Mouse (Mus musculus) MEL (cell line): ENCODE measurements at regions not wholly inside any gene's neighbourhood (a gene's known extent, or its start where the extent isn't known, plus 50 kb on each side); places are given as distances from the start of the nearest gene placed in this dataset.

Experiments used
- DNase-seq: peaks from one replicate; pipeline ENCODE4 v3.0.0; 2011; ENCODE audit warnings: low read depth, low spot score
- H3K27ac ChIP-seq: 2 replicates; pipeline ENCODE4 v1.5.1; 2012; ENCODE audit warnings: low read depth, mild to moderate bottlenecking, control low read depth, low read length, moderate library complexity; ENCODE audit not compliant: control insufficient read depth
- H3K27me3 ChIP-seq, 2 experiments: fragments of 150-350 bp in 1 of 2; sonication (generic) in 1 of 2; 2 replicates each; pipeline ENCODE4 v1.6.1; 2012; ENCODE audit warnings: low read length in 2 of 2, mild to moderate bottlenecking in 2 of 2, improper control_type of control experiment in 1 of 2, moderate library complexity in 1 of 2; ENCODE audit not compliant: insufficient read depth in 2 of 2, control insufficient read depth in 1 of 2
- H3K36me3 ChIP-seq, 2 experiments: 2 replicates each; pipeline ENCODE4 v1.6.1; 2012 to 2014; ENCODE audit warnings: low read length in 2 of 2, improper control_type of control experiment in 1 of 2, inconsistent platforms in 1 of 2, mild to moderate bottlenecking in 1 of 2; ENCODE audit not compliant: insufficient read depth in 2 of 2, control insufficient read depth in 1 of 2
- H3K4me1 ChIP-seq, 2 experiments: fragments of 150-350 bp in 1 of 2; sonication (generic) in 1 of 2; 2 replicates each; pipeline ENCODE4 v1.6.1; 2012; ENCODE audit warnings: low read length in 2 of 2, improper control_type of control experiment in 1 of 2, mild to moderate bottlenecking in 1 of 2; ENCODE audit not compliant: insufficient read depth in 2 of 2, control insufficient read depth in 1 of 2
- H3K4me3 ChIP-seq, 2 experiments: fragments of 150-350 bp in 1 of 2; sonication (generic) in 1 of 2; 2 replicates each; pipeline ENCODE4 v1.5.1; 2012; ENCODE audit warnings: low read depth in 2 of 2, low read length in 2 of 2, mild to moderate bottlenecking in 2 of 2, moderate library complexity in 2 of 2, control low read depth in 1 of 2, improper control_type of control experiment in 1 of 2; ENCODE audit not compliant: control insufficient read depth in 1 of 2, insufficient read depth in 1 of 2
- H3K79me2 ChIP-seq: 2 replicates; pipeline ENCODE4 v1.6.1; 2012; ENCODE audit warnings: mild to moderate bottlenecking, low read length, moderate library complexity; ENCODE audit not compliant: control insufficient read depth, poor library complexity, insufficient read depth
- H3K9ac ChIP-seq: 2 replicates; pipeline ENCODE4 v1.6.1; 2012; ENCODE audit warnings: low read depth, mild to moderate bottlenecking, control low read depth, low read length, moderate library complexity; ENCODE audit not compliant: control insufficient read depth, poor library complexity, severe bottlenecking
- H3K9me3 ChIP-seq: fragments of 150-350 bp; sonication (generic); replicated peaks from 2 replicates; pipeline ENCODE4 v1.6.1; 2012; ENCODE audit warnings: mild to moderate bottlenecking, low read length, improper control_type of control experiment, moderate library complexity; ENCODE audit not compliant: insufficient read depth
- BHLHE40 ChIP-seq: IDR thresholded peaks from 2 replicates; pipeline ENCODE4 v1.6.1; 2012; ENCODE audit warnings: low read depth, mild to moderate bottlenecking, inconsistent platforms, low read length, improper control_type of control experiment, borderline replicate concordance
- CTCF ChIP-seq, 3 experiments: IDR thresholded peaks in 2 of 3; conservative IDR thresholded peaks in 1 of 3; 2 replicates each; pipeline ENCODE4 v1.5.1; 2011 to 2012; ENCODE audit warnings: low read length in 3 of 3, low read depth in 2 of 3, mild to moderate bottlenecking in 2 of 3, improper control_type of control experiment in 1 of 3, inconsistent platforms in 1 of 3, mixed read lengths in 1 of 3, moderate library complexity in 1 of 3; ENCODE audit not compliant: control insufficient read depth in 1 of 3, insufficient read depth in 1 of 3, poor library complexity in 1 of 3, severe bottlenecking in 1 of 3
- ELF1 ChIP-seq: IDR thresholded peaks from 2 replicates; pipeline ENCODE4 v1.6.1; 2014; ENCODE audit warnings: low read depth, mild to moderate bottlenecking, inconsistent platforms, low read length, improper control_type of control experiment, moderate library complexity
- GABPA ChIP-seq: IDR thresholded peaks from 2 replicates; pipeline ENCODE4 v1.6.1; 2012; ENCODE audit warnings: low read depth, mild to moderate bottlenecking, inconsistent platforms, low read length, improper control_type of control experiment, moderate library complexity
- HCFC1 ChIP-seq: IDR thresholded peaks from 2 replicates; pipeline ENCODE4 v1.6.1; 2012; ENCODE audit warnings: low read depth, mild to moderate bottlenecking, inconsistent platforms, low read length, improper control_type of control experiment, moderate library complexity
- JUND ChIP-seq: IDR thresholded peaks from 2 replicates; pipeline ENCODE4 v1.6.1; 2011; ENCODE audit warnings: low read depth, mild to moderate bottlenecking, improper control_type of control experiment, low read length
- KAT2A ChIP-seq: conservative IDR thresholded peaks from 2 replicates; pipeline ENCODE4 v1.6.1; 2012; ENCODE audit warnings: low read depth, low read length, improper control_type of control experiment, inconsistent platforms
- MYB ChIP-seq: IDR thresholded peaks from 2 replicates; pipeline ENCODE4 v1.6.1; 2011; ENCODE audit warnings: mild to moderate bottlenecking, low read depth, low read length, improper control_type of control experiment
- RAD21 ChIP-seq: IDR thresholded peaks from 2 replicates; pipeline ENCODE4 v1.6.1; 2011; ENCODE audit warnings: mild to moderate bottlenecking, low read depth, low read length, improper control_type of control experiment
- RCOR1 ChIP-seq: IDR thresholded peaks from 2 replicates; pipeline ENCODE4 v1.6.1; 2012; ENCODE audit warnings: low read depth, mild to moderate bottlenecking, inconsistent platforms, low read length, improper control_type of control experiment
- TCF12 ChIP-seq: IDR thresholded peaks from 2 replicates; pipeline ENCODE4 v1.6.1; 2014; ENCODE audit warnings: low read depth, mild to moderate bottlenecking, inconsistent platforms, low read length, improper control_type of control experiment, moderate library complexity
- UBTF ChIP-seq: IDR thresholded peaks from 2 replicates; pipeline ENCODE4 v1.6.1; 2012; ENCODE audit warnings: low read depth, mild to moderate bottlenecking, inconsistent platforms, low read length, improper control_type of control experiment, moderate library complexity, borderline replicate concordance; ENCODE audit not compliant: insufficient read depth
- ZC3H11A ChIP-seq: IDR thresholded peaks from 2 replicates; pipeline ENCODE4 v1.6.1; 2012; ENCODE audit warnings: low read depth, mild to moderate bottlenecking, inconsistent platforms, low read length, improper control_type of control experiment
- ZKSCAN1 ChIP-seq: IDR thresholded peaks from 2 replicates; pipeline ENCODE4 v1.6.1; 2012; ENCODE audit warnings: low read depth, mild to moderate bottlenecking, inconsistent platforms, low read length, improper control_type of control experiment, moderate library complexity

DNA sequence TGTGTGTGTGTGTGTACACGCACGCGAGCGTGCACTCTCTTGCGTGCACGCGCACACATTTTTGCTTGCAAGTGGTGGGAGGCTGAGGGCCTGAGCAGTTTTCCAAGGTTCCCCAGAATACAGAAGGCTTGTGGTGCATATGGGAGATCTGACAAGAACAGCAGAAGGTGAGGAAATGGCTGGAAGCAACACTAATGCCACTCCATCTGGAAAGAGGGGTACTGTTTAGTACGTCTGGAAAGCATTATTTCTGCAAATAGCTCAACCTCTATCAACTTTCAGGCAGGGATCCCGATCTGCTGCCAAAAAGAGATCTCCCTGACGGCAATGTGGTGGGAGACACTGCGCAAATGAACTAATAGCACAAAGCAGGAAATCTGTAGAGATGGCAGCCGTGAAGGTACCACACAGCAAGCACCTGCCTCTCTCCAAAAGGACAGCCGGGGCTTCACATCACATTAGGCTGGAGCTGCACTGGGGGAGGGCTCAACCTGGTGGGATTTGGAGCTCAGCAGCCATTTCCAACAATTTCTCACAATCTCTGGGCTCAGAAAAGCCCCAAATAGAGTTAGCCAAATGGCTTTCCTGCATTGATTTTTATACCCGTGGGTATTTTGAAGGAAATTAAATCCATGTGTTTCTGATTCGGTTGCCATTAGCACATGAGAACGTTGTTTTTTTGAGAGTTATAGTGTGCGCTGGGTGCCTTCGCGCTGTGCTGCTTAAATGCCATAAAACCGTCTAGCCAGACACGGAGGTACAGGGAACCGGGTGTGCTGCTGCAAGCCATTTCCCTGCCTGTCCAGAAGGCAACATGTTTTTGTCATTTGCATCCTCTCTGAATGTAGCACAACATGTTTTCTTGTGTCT is 780.6 kb upstream of the Car8 start:
- Histone ChIP-seq H3K27me3 (no peaks in the 10 kb centered on the region; a peak in 1 of 4 replicates), H3K9me3 (no peaks in the 10 kb centered on the region), H3K4me3 (no peak overlapping the region), H3K36me3 (no peaks in the 10 kb centered on the region), H3K4me1 (no peaks in the 10 kb centered on the region), H3K27ac (no peak overlapping the region), H3K79me2 (no peaks in the 10 kb centered on the region), H3K9ac (no peak overlapping the region)
- no peak for TF ChIP-seq JUND
- DNase-seq, result no peak

DNA sequence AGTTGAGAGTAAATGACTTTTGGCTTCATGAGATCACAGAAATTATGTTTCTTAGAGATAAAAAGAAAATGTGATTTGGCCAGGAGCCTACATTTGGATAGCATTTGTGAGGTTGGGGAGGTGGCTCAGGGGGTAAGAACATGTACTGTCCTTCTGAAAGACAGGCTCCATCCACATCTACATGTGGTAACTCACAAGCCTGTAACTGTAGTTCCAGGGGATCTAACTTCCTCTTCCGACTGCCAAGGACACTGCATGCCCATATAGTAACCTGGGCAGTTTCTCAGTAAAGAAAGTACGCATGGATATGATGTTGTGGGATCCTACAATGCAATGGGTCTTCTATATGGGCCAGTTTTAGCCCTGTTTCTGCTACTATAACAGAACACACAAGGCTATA is 779.4 kb upstream of the Car8 start:
- no peaks in the 10 kb centered on the region; a peak in 1 of 4 replicates for H3K27me3 ChIP-seq
- H3K4me1 ChIP-seq, result no peaks in the 10 kb centered on the region
- no peak for DNase-seq
- no peak overlapping the region for H3K27ac ChIP-seq
- H3K36me3 ChIP-seq, result no peaks in the 10 kb centered on the region
- H3K79me2 ChIP-seq, result no peaks in the 10 kb centered on the region
- no peak for TF ChIP-seq MYB
- no peak for TF ChIP-seq TCF12
- no peak for TF ChIP-seq UBTF
- no peak for TF ChIP-seq HCFC1
- TF ChIP-seq RCOR1, result no peak
- no peak for TF ChIP-seq ZKSCAN1
- no peak for TF ChIP-seq ELF1
- TF ChIP-seq KAT2A, result no peak
- no peak for TF ChIP-seq GABPA
- TF ChIP-seq CTCF (IDR thresholded peaks at IDR 0.05 in 2 of 3, conservative IDR thresholded peaks at IDR 0.05 in 1 of 3; ENCODE audit: control insufficient read depth in 1 of 3, insufficient read depth in 1 of 3, low read depth in 2 of 3, low read length in 3 of 3, poor library complexity in 1 of 3, severe bottlenecking in 1 of 3), result no peak
- H3K9ac ChIP-seq, result no peak overlapping the region
- no peaks in the 10 kb centered on the region for H3K9me3 ChIP-seq
- no peak overlapping the region for H3K4me3 ChIP-seq

GRCm38 (mm10) chr4:9016504-9017040 is 777.7 kb upstream of the Car8 start:
- Histone ChIP-seq H3K4me3 (no peak overlapping the region), H3K4me1 (no peaks in the 10 kb centered on the region), H3K9ac (no peak overlapping the region), H3K27ac (no peak overlapping the region), H3K9me3 (no peaks in the 10 kb centered on the region), H3K79me2 (no peaks in the 10 kb centered on the region), H3K27me3 (no peaks in the 10 kb centered on the region; a peak in 1 of 4 replicates), H3K36me3 (no peaks in the 10 kb centered on the region)
- no peak for TF ChIP-seq HCFC1
- no peak for TF ChIP-seq ELF1
- no peak for TF ChIP-seq RAD21
- no peak for TF ChIP-seq JUND
- no peak for TF ChIP-seq BHLHE40
- TF ChIP-seq ZC3H11A, result no peak
- DNase-seq, result no peak
